Mouse (Mus musculus): ENCODE results near the gene Mier3. TPM values are rescaled to one million over a fixed set of nuclear protein-coding genes. Genes with fewer than 3 reads are reported as not detected.

The Mier3 gene
- total and polyA plus RNA-seq, 3 experiments = 1.6 to 89.2 (median 68.6) TPM

DNA sequence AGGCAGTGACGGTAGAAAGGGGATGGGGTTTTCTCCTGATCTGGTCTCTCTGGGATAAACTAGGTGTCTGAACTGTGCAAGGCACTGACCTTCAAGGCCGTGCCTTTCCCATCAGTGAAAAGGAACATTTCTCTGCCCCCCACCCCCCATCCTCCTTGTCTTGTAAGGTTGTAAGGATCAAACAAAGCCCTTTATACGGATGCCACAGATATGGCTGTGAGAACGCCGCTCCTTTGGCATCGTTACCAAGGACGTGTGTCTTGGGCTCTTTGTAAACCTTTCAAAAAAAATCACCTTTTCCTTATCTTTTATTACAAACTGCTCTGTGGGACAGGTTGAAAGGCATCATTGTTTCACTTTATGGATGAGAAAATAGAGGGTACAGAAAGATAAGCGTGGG, 21.3 kb upstream of the Mier3 start:
- DNase-seq (ENCODE audit: low spot score) (no peak), ATAC-seq (ENCODE audit: extremely low read depth, insufficient number of reproducible peaks, low FRiP score, poor library complexity, severe bottlenecking) (no peak)
- Histone ChIP-seq H3K9me3 (replicated peaks) (no peaks in the 10 kb centered on the region), H3K4me1 (ENCODE audit: insufficient read depth, low read depth, low read length) (peaks cover 63% of the 10 kb centered on the region), H3K27me3 (ENCODE audit: insufficient read depth, low read length) (no peaks in the 10 kb centered on the region), H3K4me3 (ENCODE audit: low read depth, low read length) (peak overlapping the region; percentile 38; the same call in 1 of the 2 replicates), H3K36me3 (replicated peaks) (no peaks in the 10 kb centered on the region)
- TF ChIP-seq CTCF (IDR thresholded peaks at IDR 0.05; ENCODE audit: low read depth, low read length) (no peak), GATA1 (IDR thresholded peaks at IDR 0.05; ENCODE audit: borderline replicate concordance, low read length) (no peak), POLR2AphosphoS5 (IDR thresholded peaks at IDR 0.05; ENCODE audit: insufficient replicate concordance, low read depth, low read length) (no peak), GATA2 (IDR thresholded peaks at IDR 0.05; ENCODE audit: borderline replicate concordance, low read depth, low read length) (no peak), TAL1 (conservative IDR thresholded peaks at IDR 0.05; ENCODE audit: low read depth, low read length) (no peak; the same call in 1 of the 2 replicates)

DNA sequence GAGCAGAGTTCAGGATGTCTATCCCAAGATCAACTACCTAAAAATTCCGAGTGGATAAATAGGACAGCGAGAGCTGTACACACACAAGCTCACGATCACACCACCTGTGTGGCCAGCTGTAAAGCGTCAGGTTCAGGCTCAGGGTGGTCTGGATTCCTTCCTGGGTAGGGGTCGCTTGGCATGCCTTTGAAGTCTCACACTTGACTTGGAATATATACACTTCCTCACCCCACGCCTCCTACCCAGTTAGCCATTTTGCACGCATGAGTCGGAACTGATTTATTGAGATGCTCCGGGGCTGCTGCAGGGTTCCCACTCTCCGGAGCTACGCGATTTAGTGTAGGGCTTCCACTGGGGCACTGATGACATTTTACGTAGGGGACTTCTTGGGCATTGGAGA, 20.7 kb upstream of the Mier3 start:
- no peaks in the 10 kb centered on the region; the same call in 1 of the 2 replicates for H3K27me3 ChIP-seq (ENCODE audit: insufficient read depth, low read length)
- peaks cover 58% of the 10 kb centered on the region for H3K4me1 ChIP-seq (ENCODE audit: insufficient read depth, low read depth, low read length)

DNA sequence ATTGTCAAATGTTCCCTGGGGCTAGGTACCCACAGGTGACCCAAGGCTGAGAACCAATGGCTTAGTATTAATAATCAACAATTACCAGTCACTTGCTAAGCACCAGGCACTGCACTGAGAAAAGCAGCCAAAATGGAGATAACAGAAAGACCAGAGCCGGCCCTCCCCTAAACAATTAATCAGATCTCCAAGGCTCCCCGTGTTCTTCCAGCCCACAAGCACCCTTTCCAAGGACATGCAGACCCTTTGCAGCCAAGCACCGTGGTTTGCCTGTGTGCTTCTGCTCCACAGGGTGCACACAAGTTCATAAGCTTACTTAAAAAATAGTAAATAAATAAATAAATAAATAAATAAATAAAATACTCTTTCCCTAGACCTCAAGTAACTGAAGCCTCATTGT, 20.2 kb upstream of the Mier3 start:
- no peaks in the 10 kb centered on the region for H3K9me3 ChIP-seq (replicated peaks)
- peaks cover 53% of the 10 kb centered on the region for H3K4me1 ChIP-seq (ENCODE audit: insufficient read depth, low read depth, low read length)
- H3K36me3 ChIP-seq (replicated peaks) = no peaks in the 10 kb centered on the region
- no peak overlapping the region for H3K4me3 ChIP-seq (ENCODE audit: low read depth, low read length)
- peaks cover 2% of the 10 kb centered on the region; the same call in 1 of the 2 replicates for H3K27me3 ChIP-seq (ENCODE audit: insufficient read depth, low read length)
- no peak for DNase-seq (ENCODE audit: low spot score)
- no peak for ATAC-seq (ENCODE audit: extremely low read depth, insufficient number of reproducible peaks, low FRiP score, poor library complexity, severe bottlenecking)
- TF ChIP-seq CTCF (IDR thresholded peaks at IDR 0.05; ENCODE audit: low read depth, low read length) (no peak), TAL1 (conservative IDR thresholded peaks at IDR 0.05; ENCODE audit: low read depth, low read length) (no peak), GATA2 (IDR thresholded peaks at IDR 0.05; ENCODE audit: borderline replicate concordance, low read depth, low read length) (no peak), POLR2AphosphoS5 (IDR thresholded peaks at IDR 0.05; ENCODE audit: insufficient replicate concordance, low read depth, low read length) (no peak), GATA1 (IDR thresholded peaks at IDR 0.05; ENCODE audit: borderline replicate concordance, low read length) (no peak)

More for the DNA sequence above, 20.7 kb upstream of the Mier3 start:
- TF ChIP-seq GATA1 (IDR thresholded peaks at IDR 0.05; ENCODE audit: borderline replicate concordance, low read length) (no peak), POLR2AphosphoS5 (IDR thresholded peaks at IDR 0.05; ENCODE audit: insufficient replicate concordance, low read depth, low read length) (no peak), CTCF (IDR thresholded peaks at IDR 0.05; ENCODE audit: low read depth, low read length) (no peak), GATA2 (IDR thresholded peaks at IDR 0.05; ENCODE audit: borderline replicate concordance, low read depth, low read length) (no peak)
- Histone ChIP-seq H3K4me3 (ENCODE audit: low read depth, low read length) (peak overlapping the region; percentile 38; the same call in 1 of the 2 replicates), H3K36me3 (replicated peaks) (no peaks in the 10 kb centered on the region), H3K9me3 (replicated peaks) (no peaks in the 10 kb centered on the region)
- DNase-seq (ENCODE audit: low spot score) (no peak), ATAC-seq (ENCODE audit: extremely low read depth, insufficient number of reproducible peaks, low FRiP score, poor library complexity, severe bottlenecking) (no peak)

DNA sequence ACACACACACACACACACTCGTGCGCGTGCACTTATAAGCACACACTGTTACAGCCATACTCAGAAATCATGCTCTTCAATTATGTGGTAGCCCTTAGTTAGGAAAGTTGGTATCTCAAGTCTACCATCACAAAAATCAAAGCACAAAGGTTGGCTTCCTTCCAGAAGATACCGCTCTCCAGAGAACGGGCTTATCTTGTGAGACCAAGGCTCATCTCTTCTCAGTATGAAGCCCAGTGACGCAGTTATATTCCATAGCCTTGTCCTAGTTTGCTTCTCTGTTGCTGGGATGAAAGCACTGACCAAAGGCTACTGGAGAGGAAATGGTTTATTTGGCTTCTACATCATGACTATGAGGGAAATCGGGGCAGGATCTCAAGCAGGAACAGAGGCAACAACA, 12.8 kb upstream of the Mier3 start:
- DNase-seq (ENCODE audit: low spot score) (no peak), ATAC-seq (ENCODE audit: extremely low read depth, insufficient number of reproducible peaks, low FRiP score, poor library complexity, severe bottlenecking) (no peak)

DNA sequence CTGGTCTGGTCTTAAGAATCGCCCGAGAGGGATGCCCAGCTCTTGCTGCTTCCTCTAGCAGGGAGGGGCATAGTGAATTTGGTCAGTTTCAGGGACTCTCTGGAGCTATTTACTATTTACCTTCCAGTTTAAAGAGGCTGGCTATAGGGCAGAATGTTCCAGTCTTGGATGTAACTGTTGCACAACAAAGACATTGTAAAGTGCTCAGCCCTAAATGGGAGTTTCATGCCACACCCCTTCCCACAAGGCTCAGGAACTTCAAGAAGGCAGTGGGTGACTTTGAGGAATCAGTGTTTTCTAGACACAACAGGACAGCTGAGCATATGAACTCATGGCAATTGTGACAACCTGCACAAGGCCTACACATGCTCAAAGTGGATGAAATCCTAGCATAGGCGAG, 3.9 kb upstream of the Mier3 start:
- DNase-seq (ENCODE audit: low spot score) (no peak), ATAC-seq (ENCODE audit: extremely low read depth, insufficient number of reproducible peaks, low FRiP score, poor library complexity, severe bottlenecking) (no peak)
- Histone ChIP-seq H3K4me3 (ENCODE audit: low read depth, low read length) (no peak overlapping the region), H3K9me3 (replicated peaks) (peaks cover 15% of the 10 kb centered on the region), H3K4me1 (ENCODE audit: insufficient read depth, low read depth, low read length) (peaks cover 9% of the 10 kb centered on the region), H3K27me3 (ENCODE audit: insufficient read depth, low read length) (no peaks in the 10 kb centered on the region; the same call in 1 of the 2 replicates), H3K36me3 (replicated peaks) (no peaks in the 10 kb centered on the region)
- no peak for TF ChIP-seq TAL1 (conservative IDR thresholded peaks at IDR 0.05; ENCODE audit: low read depth, low read length)
- no peak for TF ChIP-seq CTCF (IDR thresholded peaks at IDR 0.05; ENCODE audit: low read depth, low read length)
- no peak for TF ChIP-seq GATA1 (IDR thresholded peaks at IDR 0.05; ENCODE audit: borderline replicate concordance, low read length)

More for the DNA sequence above, 12.8 kb upstream of the Mier3 start:
- H3K27me3 ChIP-seq (ENCODE audit: insufficient read depth, low read length) = peaks cover 3% of the 10 kb centered on the region; the same call in 1 of the 2 replicates
- TF ChIP-seq TAL1 (conservative IDR thresholded peaks at IDR 0.05; ENCODE audit: low read depth, low read length) (no peak), GATA2 (IDR thresholded peaks at IDR 0.05; ENCODE audit: borderline replicate concordance, low read depth, low read length) (no peak), CTCF (IDR thresholded peaks at IDR 0.05; ENCODE audit: low read depth, low read length) (no peak), POLR2AphosphoS5 (IDR thresholded peaks at IDR 0.05; ENCODE audit: insufficient replicate concordance, low read depth, low read length) (no peak), GATA1 (IDR thresholded peaks at IDR 0.05; ENCODE audit: borderline replicate concordance, low read length) (no peak)
- H3K4me1 ChIP-seq (ENCODE audit: insufficient read depth, low read depth, low read length) = peaks cover 8% of the 10 kb centered on the region
- no peaks in the 10 kb centered on the region for H3K36me3 ChIP-seq (replicated peaks)
- H3K4me3 ChIP-seq (ENCODE audit: low read depth, low read length) = no peak overlapping the region
- H3K9me3 ChIP-seq (replicated peaks) = no peaks in the 10 kb centered on the region

DNA sequence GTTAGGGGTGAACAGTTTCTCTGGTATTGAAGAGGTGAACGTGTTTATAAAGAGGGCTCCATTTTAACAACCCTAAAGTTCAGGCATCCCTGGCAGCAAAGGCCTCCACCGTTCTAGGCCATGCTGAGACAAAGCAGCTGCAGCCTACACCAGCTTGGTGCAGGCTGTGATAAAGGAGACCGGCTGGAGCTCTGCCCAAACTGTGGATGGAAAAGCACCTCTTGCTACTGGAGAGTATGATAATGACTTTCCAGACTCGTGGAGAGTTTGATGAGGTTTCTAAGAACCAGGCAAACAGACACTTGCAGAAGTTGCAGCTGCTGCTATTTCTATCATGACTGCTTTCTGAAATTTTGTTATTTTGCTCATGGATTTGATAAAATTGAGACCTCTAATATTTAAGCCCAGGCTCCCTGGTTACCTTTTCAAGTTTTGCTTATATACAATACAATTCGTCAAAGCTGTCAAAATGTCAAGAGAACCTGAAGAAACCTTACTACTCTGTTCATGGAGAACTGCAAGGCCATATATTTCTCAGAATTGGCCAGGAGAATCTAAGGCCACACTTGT, 3.4 kb downstream of the Mier3 start:
- Histone ChIP-seq H3K4me3 (ENCODE audit: low read depth, low read length) (no peak overlapping the region; the same call in 1 of the 2 replicates), H3K27me3 (ENCODE audit: insufficient read depth, low read length) (no peaks in the 10 kb centered on the region), H3K4me1 (ENCODE audit: insufficient read depth, low read depth, low read length) (peaks cover 37% of the 10 kb centered on the region), H3K36me3 (replicated peaks) (peaks cover 6% of the 10 kb centered on the region), H3K9me3 (replicated peaks) (no peaks in the 10 kb centered on the region)
- peak; percentile 12; the same call in 1 of the 2 replicates for ATAC-seq (ENCODE audit: extremely low read depth, insufficient number of reproducible peaks, low FRiP score, poor library complexity, severe bottlenecking)
- DNase-seq (ENCODE audit: low spot score) = peak; percentile 38
- TF ChIP-seq GATA1 (IDR thresholded peaks at IDR 0.05; ENCODE audit: borderline replicate concordance, low read length) = no peak
- no peak for TF ChIP-seq GATA2 (IDR thresholded peaks at IDR 0.05; ENCODE audit: borderline replicate concordance, low read depth, low read length)
- TF ChIP-seq POLR2AphosphoS5 (IDR thresholded peaks at IDR 0.05; ENCODE audit: insufficient replicate concordance, low read depth, low read length) = no peak
- no peak for TF ChIP-seq TAL1 (conservative IDR thresholded peaks at IDR 0.05; ENCODE audit: low read depth, low read length)
- TF ChIP-seq CTCF (IDR thresholded peaks at IDR 0.05; ENCODE audit: low read depth, low read length) = no peak

Measured in G1E (cell line).